ENCODE assay signal across 19 mouse cellular contexts in genomic region chr15:85683271-85683670, GRCm38 (mm10). TPM values are rescaled to one million over a fixed set of nuclear protein-coding genes. Genes with fewer than 3 reads are reported as not detected.
A peak's percentile ranks its signal among the peaks of the same experiment; 100 is the strongest.
DNase-seq lines count a peak whose midpoint lies in the region; ATAC-seq and TF ChIP-seq lines count a peak whose summit lies in the region.
"Had no signal": no experiment of that assay in that cellular context is flagged by ENCODE, and none has a peak within 500 bp of the region (broad histone marks: within the 10 kb centered on the region; RNA-seq: fewer than 3 reads in every experiment).

No protein-coding gene starts in this region.

- H3K36me3 ChIP-seq in hindbrain, embryonic 14.5 days (replicated peaks; ENCODE audit: control insufficient read depth, insufficient read depth) = peaks cover 44% of the 10 kb centered on the region
- H3K36me3 ChIP-seq in hindbrain, embryonic 10.5 days = no peaks in the 10 kb centered on the region
- H3K36me3 ChIP-seq in midbrain, postnatal 0 days (ENCODE audit: insufficient read depth, low read length) = peaks cover 22% of the 10 kb centered on the region
- peaks cover 26% of the 10 kb centered on the region for H3K36me3 ChIP-seq in midbrain, embryonic 13.5 days
- H3K36me3 ChIP-seq in midbrain, embryonic 10.5 days = no peaks in the 10 kb centered on the region
- H3K36me3 ChIP-seq: heart, embryonic 10.5 days had no signal

- DNase-seq in cerebellum, adult 2 months = no peak
- DNase-seq in cerebellum, postnatal 4 days (ENCODE audit: low spot score in 2 of 2) = no peak
- DNase-seq in hindbrain, embryonic 14.5 days (ENCODE audit: low spot score) = no peak
- DNase-seq in hindbrain, embryonic 10.5 days (ENCODE audit: low spot score) = no peak
- no peak for DNase-seq in midbrain, postnatal 0 days (ENCODE audit: low spot score)
- DNase-seq in lung, postnatal 10 days = no peak
- DNase-seq in midbrain, embryonic 10.5 days (ENCODE audit: low spot score) = no peak
- DNase-seq: adrenal gland, adult 2 months; cerebellum, adult 18-20 months; gastrocnemius, postnatal 25 days; kidney, postnatal 14 days; lung, adult 2 months; thymus, postnatal 14 days had no signal

- no peaks in the 10 kb centered on the region for H3K9me3 ChIP-seq in hindbrain, embryonic 14.5 days (ENCODE audit: control insufficient read depth, low read length)
- H3K9me3 ChIP-seq in hindbrain, embryonic 10.5 days = no peaks in the 10 kb centered on the region
- no peaks in the 10 kb centered on the region for H3K9me3 ChIP-seq in midbrain, postnatal 0 days (ENCODE audit: low read length)
- H3K9me3 ChIP-seq in midbrain, embryonic 13.5 days = no peaks in the 10 kb centered on the region
- no peaks in the 10 kb centered on the region for H3K9me3 ChIP-seq in midbrain, embryonic 10.5 days (replicated peaks)
- H3K9me3 ChIP-seq: heart, embryonic 10.5 days had no signal

- peak overlapping the region; percentile 33; the same call in 1 of the 2 replicates for H3K4me2 ChIP-seq in hindbrain, embryonic 14.5 days (replicated peaks)
- H3K4me2 ChIP-seq in midbrain, postnatal 0 days (ENCODE audit: low read depth, low read length, poor library complexity, severe bottlenecking) = peak overlapping the region; percentile 3; the same call in 1 of the 2 replicates
- H3K4me2 ChIP-seq in midbrain, embryonic 13.5 days (replicated peaks) = no peak overlapping the region
- H3K4me2 ChIP-seq: midbrain, embryonic 11.5 days had no signal

- no peaks in the 10 kb centered on the region for H3K27me3 ChIP-seq in cerebellum, adult 2 months (ENCODE audit: control insufficient read depth, insufficient read depth, low read length)
- H3K27me3 ChIP-seq in hindbrain, embryonic 14.5 days (ENCODE audit: control insufficient read depth, insufficient read depth, low read length) = no peaks in the 10 kb centered on the region
- peaks cover 93% of the 10 kb centered on the region for H3K27me3 ChIP-seq in hindbrain, embryonic 10.5 days (ENCODE audit: insufficient read depth, poor library complexity, severe bottlenecking)
- no peaks in the 10 kb centered on the region for H3K27me3 ChIP-seq in midbrain, postnatal 0 days (ENCODE audit: insufficient read depth, low read length)
- peaks cover 16% of the 10 kb centered on the region for H3K27me3 ChIP-seq in midbrain, embryonic 13.5 days
- H3K27me3 ChIP-seq in midbrain, embryonic 10.5 days (ENCODE audit: low read depth, poor library complexity, severe bottlenecking) = peaks cover 96% of the 10 kb centered on the region
- H3K27me3 ChIP-seq: CH12.LX had no signal

- no peak for ATAC-seq in hindbrain, embryonic 14.5 days (ENCODE audit: low FRiP score)
- no peak for ATAC-seq in midbrain, postnatal 0 days (ENCODE audit: low FRiP score)
- ATAC-seq in midbrain, embryonic 13.5 days = no peak

- H3K4me3 ChIP-seq in cerebellum, adult 2 months (replicated peaks; ENCODE audit: insufficient read depth, low read depth, low read length) = no peak overlapping the region
- no peak overlapping the region for H3K4me3 ChIP-seq in hindbrain, embryonic 14.5 days (replicated peaks; ENCODE audit: low read length)
- H3K4me3 ChIP-seq in hindbrain, embryonic 10.5 days = no peak overlapping the region
- no peak overlapping the region for H3K4me3 ChIP-seq in midbrain, postnatal 0 days (ENCODE audit: low read depth, low read length)
- no peak overlapping the region for H3K4me3 ChIP-seq in midbrain, embryonic 13.5 days (replicated peaks)
- H3K4me3 ChIP-seq in midbrain, embryonic 10.5 days = no peak overlapping the region
- H3K4me3 ChIP-seq: erythroblast, embryonic 14.5 days; heart, embryonic 10.5 days had no signal

- H3K9ac ChIP-seq in hindbrain, embryonic 14.5 days = no peak overlapping the region
- no peak overlapping the region for H3K9ac ChIP-seq in midbrain, postnatal 0 days (replicated peaks; ENCODE audit: low read length, poor library complexity, severe bottlenecking)
- no peak overlapping the region for H3K9ac ChIP-seq in midbrain, embryonic 13.5 days (replicated peaks)

- no peak for TF ChIP-seq CTCF in cerebellum, adult 2 months (IDR thresholded peaks at IDR 0.05; ENCODE audit: borderline replicate concordance, insufficient read depth, low read depth, low read length)
- no peak for TF ChIP-seq CTCF in midbrain, postnatal 0 days (IDR thresholded peaks at IDR 0.05)

- peak overlapping the region; percentile 83 for H3K27ac ChIP-seq in cerebellum, adult 2 months (ENCODE audit: insufficient read depth, low read length)
- H3K27ac ChIP-seq in hindbrain, embryonic 14.5 days = no peak overlapping the region
- no peak overlapping the region for H3K27ac ChIP-seq in hindbrain, embryonic 10.5 days
- H3K27ac ChIP-seq in midbrain, postnatal 0 days (ENCODE audit: low read depth, low read length) = no peak overlapping the region
- H3K27ac ChIP-seq in midbrain, embryonic 13.5 days = no peak overlapping the region
- H3K27ac ChIP-seq in midbrain, embryonic 10.5 days (replicated peaks) = no peak overlapping the region
- H3K27ac ChIP-seq: heart, embryonic 10.5 days had no signal

- WGBS in cerebellum, adult 2 months = 15% methylated on average over 6 of the region's 6 CpGs
- 91% methylated on average over 6 of the region's 6 CpGs for WGBS in hindbrain, embryonic 14.5 days
- 89% methylated on average over 6 of the region's 6 CpGs for WGBS in hindbrain, embryonic 10.5 days
- 83% methylated on average over 6 of the region's 6 CpGs for WGBS in midbrain, postnatal 0 days
- 93% methylated on average over 6 of the region's 6 CpGs for WGBS in midbrain, embryonic 13.5 days
- WGBS in midbrain, embryonic 10.5 days = 91% methylated on average over 6 of the region's 6 CpGs

- TF ChIP-seq POLR2A in cerebellum, adult 2 months (IDR thresholded peaks at IDR 0.05; ENCODE audit: borderline replicate concordance, insufficient read depth, low read length) = no peak

- H3K4me1 ChIP-seq in cerebellum, adult 2 months (ENCODE audit: control insufficient read depth, insufficient read depth, low read length) = peaks cover 61% of the 10 kb centered on the region
- H3K4me1 ChIP-seq in hindbrain, embryonic 14.5 days (replicated peaks; ENCODE audit: control insufficient read depth, insufficient read depth, low read length) = peaks cover 42% of the 10 kb centered on the region
- H3K4me1 ChIP-seq in hindbrain, embryonic 10.5 days (replicated peaks) = peaks cover 15% of the 10 kb centered on the region
- no peaks in the 10 kb centered on the region; the same call in 1 of the 2 replicates for H3K4me1 ChIP-seq in midbrain, postnatal 0 days (ENCODE audit: insufficient read depth, low read length)
- peaks cover 56% of the 10 kb centered on the region for H3K4me1 ChIP-seq in midbrain, embryonic 13.5 days (replicated peaks)
- H3K4me1 ChIP-seq in midbrain, embryonic 10.5 days = peaks cover 9% of the 10 kb centered on the region

RNA-seq across cellular contexts. Expression of gene Ppara, which starts 51.5 kb away (rescaled TPM):
- polyA plus RNA-seq in cerebellum, adult 2 months (2012; rRNA removed) = 1.1 and 1.5 TPM in 2 replicates
- 1.2 and 1.6 TPM in 2 replicates for polyA plus RNA-seq in hindbrain, embryonic 14.5 days (2014; fragmentation: Nextera tagmentation; extraction: Ambion mirVana)
- 0.24 and 0.62 TPM in 2 replicates for polyA plus RNA-seq in hindbrain, embryonic 10.5 days (2016; fragmentation: Nextera tagmentation; extraction: Ambion mirVana)
- total RNA-seq in midbrain, postnatal 0 days (2014; rRNA removed) = 1.6 TPM in 2 replicates
- polyA plus RNA-seq in midbrain, postnatal 0 days (2015; fragmentation: Nextera tagmentation; extraction: Ambion mirVana) = 0.86 and 2.8 TPM in 2 replicates
- 0.54 and 0.96 TPM in 2 replicates for polyA plus RNA-seq in midbrain, embryonic 13.5 days (2015; fragmentation: Nextera tagmentation; extraction: Ambion mirVana)
- 0.51 and 0.78 TPM in 2 replicates for polyA plus RNA-seq in midbrain, embryonic 10.5 days (2016; fragmentation: Nextera tagmentation; extraction: Ambion mirVana)
- total RNA-seq: CH12.LX; common myeloid progenitor, adult 5-6 weeks had no signal
- polyA plus RNA-seq: erythroblast, embryonic 14.5 days had no signal
